Mouse (Mus musculus) forebrain, embryonic 16.5 days (tissue): ENCODE results near the gene She. TPM values are rescaled to one million over a fixed set of nuclear protein-coding genes. Genes with fewer than 3 reads are reported as not detected.

ENCODE experiments used
- ATAC-seq: fragments of 200-750 bp; cut with Nextera tagmentation; 2 replicates; pipeline ENCODE4 v1.8.0; 2017; ENCODE audit warnings: mild to moderate bottlenecking, moderate library complexity
- H3K27ac ChIP-seq: fragments of 300-500 bp; sonication (generic); 2 replicates; pipeline ENCODE4 v1.5.1; 2014; ENCODE audit warnings: low read length, control low read depth
- H3K27me3 ChIP-seq: fragments of 300-500 bp; sonication (generic); replicated peaks from 2 replicates; pipeline ENCODE4 v1.6.1; 2014; ENCODE audit warnings: low read length; ENCODE audit not compliant: control insufficient read depth, insufficient read depth
- H3K36me3 ChIP-seq: fragments of 300-500 bp; sonication (generic); 2 replicates; pipeline ENCODE4 v1.6.1; 2014; ENCODE audit not compliant: control insufficient read depth, insufficient read depth
- H3K4me1 ChIP-seq: fragments of 300-500 bp; sonication (generic); replicated peaks from 2 replicates; pipeline ENCODE4 v1.6.1; 2014; ENCODE audit warnings: low read length; ENCODE audit not compliant: control insufficient read depth, insufficient read depth
- H3K4me2 ChIP-seq: fragments of 300-500 bp; sonication (generic); 2 replicates; pipeline ENCODE4 v1.6.1; 2014; ENCODE audit warnings: mild to moderate bottlenecking, low read length, control low read depth
- H3K4me3 ChIP-seq: fragments of 300-500 bp; sonication (generic); replicated peaks from 2 replicates; pipeline ENCODE4 v1.5.1; 2014; ENCODE audit warnings: mild to moderate bottlenecking, low read length, control low read depth
- H3K9ac ChIP-seq: fragments of 300-500 bp; sonication (generic); replicated peaks from 2 replicates; pipeline ENCODE4 v1.6.1; 2014; ENCODE audit warnings: low read depth, low read length, control low read depth
- H3K9me3 ChIP-seq: fragments of 300-500 bp; sonication (generic); 2 replicates; pipeline ENCODE4 v1.6.1; 2016; ENCODE audit warnings: low read length; ENCODE audit not compliant: control insufficient read depth
- WGBS: fragments of 180-500 bp; shearing (Covaris S2); extraction: QIAGEN DNeasy Blood & Tissue Kit; methylation state at CpG from one replicate; pipeline ENCODE4 v1.1.7; 2014; 5-methylcytosine and 5-hydroxymethylcytosine counted together
- polyA plus RNA-seq: library from polyadenylated mRNA; unstranded; fragments of >200 nt; fragmentation: Nextera tagmentation; extraction: Ambion mirVana; gene quantifications from 2 replicates; pipeline ENCODE4 v1.2.1, GENCODE M21; 2015

Gene She
- polyA plus RNA-seq, 1 experiment from 2014 or later = 1.4 TPM

GRCm38 (mm10) chr3:89865020-89865419, 33.9 kb downstream of the She start:
- Histone ChIP-seq H3K36me3 (no peaks in the 10 kb centered on the region), H3K4me2 (no peak overlapping the region), H3K9ac (no peak overlapping the region), H3K27me3 (no peaks in the 10 kb centered on the region), H3K4me3 (no peak overlapping the region), H3K27ac (no peak overlapping the region), H3K9me3 (no peaks in the 10 kb centered on the region), H3K4me1 (peaks cover 36% of the 10 kb centered on the region)
- no peak for ATAC-seq
- WGBS = 43% methylated on average over 6 of the region's 6 CpGs

GRCm38 (mm10) chr3:89865764-89866163, 34.6 kb downstream of the She start:
- Histone ChIP-seq H3K4me3 (no peak overlapping the region), H3K9ac (no peak overlapping the region), H3K4me2 (no peak overlapping the region), H3K27ac (no peak overlapping the region), H3K27me3 (no peaks in the 10 kb centered on the region), H3K9me3 (no peaks in the 10 kb centered on the region), H3K36me3 (no peaks in the 10 kb centered on the region), H3K4me1 (peaks cover 31% of the 10 kb centered on the region)
- no peak for ATAC-seq
- WGBS = 75% methylated on average over 4 of the region's 4 CpGs

GRCm38 (mm10) chr3:89867651-89868050, 36.5 kb downstream of the She start:
- Histone ChIP-seq H3K4me1 (peaks cover 25% of the 10 kb centered on the region), H3K9me3 (no peaks in the 10 kb centered on the region), H3K27me3 (no peaks in the 10 kb centered on the region), H3K4me3 (no peak overlapping the region), H3K36me3 (no peaks in the 10 kb centered on the region), H3K9ac (no peak overlapping the region), H3K4me2 (no peak overlapping the region), H3K27ac (peak overlapping the region; percentile 57)
- 39% methylated on average over 4 of the region's 4 CpGs for WGBS
- ATAC-seq = peak; percentile 92

GRCm38 (mm10) chr3:89868357-89868756, 37.2 kb downstream of the She start:
- Histone ChIP-seq H3K27me3 (no peaks in the 10 kb centered on the region), H3K4me2 (no peak overlapping the region), H3K36me3 (no peaks in the 10 kb centered on the region), H3K9ac (no peak overlapping the region), H3K4me3 (no peak overlapping the region), H3K4me1 (peaks cover 25% of the 10 kb centered on the region), H3K27ac (peak overlapping the region; percentile 10), H3K9me3 (no peaks in the 10 kb centered on the region)
- 10% methylated on average over 7 of the region's 7 CpGs for WGBS
- peak; percentile 69 for ATAC-seq

- Histone ChIP-seq H3K4me2 (no peak overlapping the region), H3K36me3 (no peaks in the 10 kb centered on the region), H3K4me3 (no peak overlapping the region), H3K27me3 (no peaks in the 10 kb centered on the region), H3K9me3 (no peaks in the 10 kb centered on the region), H3K4me1 (peaks cover 25% of the 10 kb centered on the region), H3K27ac (peak overlapping the region; percentile 10), H3K9ac (no peak overlapping the region)
- no peak for ATAC-seq
- WGBS = 42% methylated on average over 9 of the region's 9 CpGs
Observed at GRCm38 (mm10) chr3:89868956-89869355, 37.8 kb downstream of the She start.

GRCm38 (mm10) chr3:89869556-89869955, 38.4 kb downstream of the She start:
- WGBS = 70% methylated on average over 9 of the region's 9 CpGs
- no peak overlapping the region for H3K27ac ChIP-seq
- no peak overlapping the region for H3K4me2 ChIP-seq
- H3K36me3 ChIP-seq = no peaks in the 10 kb centered on the region
- no peak for ATAC-seq
- H3K4me3 ChIP-seq = no peak overlapping the region
- no peak overlapping the region for H3K9ac ChIP-seq
- H3K4me1 ChIP-seq = peaks cover 25% of the 10 kb centered on the region
- no peaks in the 10 kb centered on the region for H3K27me3 ChIP-seq
- H3K9me3 ChIP-seq = no peaks in the 10 kb centered on the region

- no peak overlapping the region for H3K9ac ChIP-seq
- H3K4me3 ChIP-seq = no peak overlapping the region
- 87% methylated on average over 22 of the region's 22 CpGs for WGBS
- H3K27me3 ChIP-seq = no peaks in the 10 kb centered on the region
- no peaks in the 10 kb centered on the region for H3K36me3 ChIP-seq
- no peak overlapping the region for H3K27ac ChIP-seq
- peaks cover 19% of the 10 kb centered on the region for H3K4me1 ChIP-seq
- no peak overlapping the region for H3K4me2 ChIP-seq
- ATAC-seq = no peak
- H3K9me3 ChIP-seq = no peaks in the 10 kb centered on the region
Observed at GRCm38 (mm10) chr3:89870472-89871271, 39.5 kb downstream of the She start.

- H3K27ac ChIP-seq = no peak overlapping the region
- ATAC-seq = no peak
- 80% methylated on average over 8 of the region's 8 CpGs for WGBS
- no peaks in the 10 kb centered on the region for H3K27me3 ChIP-seq
- H3K9me3 ChIP-seq = no peaks in the 10 kb centered on the region
- H3K4me3 ChIP-seq = no peak overlapping the region
- H3K36me3 ChIP-seq = no peaks in the 10 kb centered on the region
- no peak overlapping the region for H3K4me2 ChIP-seq
- peaks cover 19% of the 10 kb centered on the region for H3K4me1 ChIP-seq
- H3K9ac ChIP-seq = no peak overlapping the region
Observed at GRCm38 (mm10) chr3:89871339-89871914, 40.3 kb downstream of the She start.

- Histone ChIP-seq H3K27me3 (no peaks in the 10 kb centered on the region), H3K4me2 (no peak overlapping the region), H3K9ac (no peak overlapping the region), H3K4me1 (peaks cover 16% of the 10 kb centered on the region), H3K9me3 (no peaks in the 10 kb centered on the region), H3K27ac (no peak overlapping the region), H3K4me3 (no peak overlapping the region), H3K36me3 (no peaks in the 10 kb centered on the region)
- WGBS = 58% methylated on average over 7 of the region's 7 CpGs
- no peak for ATAC-seq
Observed at GRCm38 (mm10) chr3:89872209-89872608, 41.0 kb downstream of the She start.
